In genomic region chr5:113393766-113394165, GRCm38 (mm10) we compare ENCODE assay signal across 27 mouse cellular contexts. TPM values are rescaled to one million over a fixed set of nuclear protein-coding genes. Genes with fewer than 3 reads are reported as not detected.
DNase-seq lines count a peak whose midpoint lies in the region; ATAC-seq lines count a peak whose summit lies in the region.
"Had no signal": no experiment of that assay in that cellular context is flagged by ENCODE, and none has a peak within 500 bp of the region (broad histone marks: within the 10 kb centered on the region; RNA-seq: fewer than 3 reads in every experiment).

No protein-coding gene starts in this region.

- WGBS in heart, embryonic 10.5 days, result 55% methylated on average over 8 of the region's 8 CpGs
- WGBS in midbrain, embryonic 16.5 days, result 59% methylated on average over 8 of the region's 8 CpGs

- H3K4me3 ChIP-seq in heart, embryonic 10.5 days, result no peak overlapping the region
- H3K4me3 ChIP-seq in midbrain, embryonic 16.5 days (ENCODE audit: low read depth, low read length), result no peak overlapping the region
- H3K4me3 ChIP-seq: embryonic facial prominence, embryonic 13.5 days; forebrain, embryonic 13.5 days; hindbrain, embryonic 13.5 days had no signal

- H3K36me3 ChIP-seq in heart, embryonic 10.5 days, result no peaks in the 10 kb centered on the region
- no peaks in the 10 kb centered on the region for H3K36me3 ChIP-seq in midbrain, embryonic 16.5 days (ENCODE audit: control insufficient read depth, insufficient read depth, low read length)
- H3K36me3 ChIP-seq: embryonic facial prominence, embryonic 13.5 days; hindbrain, embryonic 13.5 days had no signal

- peaks cover 7% of the 10 kb centered on the region; the same call in 1 of the 2 replicates for H3K27me3 ChIP-seq in heart, embryonic 10.5 days (ENCODE audit: insufficient read depth, poor library complexity, severe bottlenecking)
- no peaks in the 10 kb centered on the region for H3K27me3 ChIP-seq in midbrain, embryonic 16.5 days (ENCODE audit: control insufficient read depth, insufficient read depth, low read depth, low read length)
- H3K27me3 ChIP-seq: forebrain, embryonic 13.5 days; hindbrain, embryonic 13.5 days had no signal

- no peak for DNase-seq in frontal cortex, postnatal 14 days (ENCODE audit: low spot score in 2 of 2)
- DNase-seq in left cerebral cortex, adult 11 months (ENCODE audit: low spot score), result peak; percentile 30
- no peak for DNase-seq in left cerebral cortex, adult 18-20 months (ENCODE audit: low spot score in 2 of 2)
- DNase-seq in brain, adult 2 months (ENCODE audit: low read depth, low spot score), result peak; percentile 78
- peak; percentile 74 for DNase-seq in telencephalon, adult 2 months (ENCODE audit: low read depth, low spot score)
- no peak for DNase-seq in heart, embryonic 10.5 days (ENCODE audit: low spot score)
- DNase-seq: adrenal gland, postnatal 10 days; B cell, adult 2 months; cerebellum, adult 11-12 months; cerebellum, adult 9-10 months; cerebellum, postnatal 25 days; forebrain, postnatal 0 days; gastrocnemius, postnatal 36 days; heart, adult 11 months; heart, postnatal 10 days had no signal

- no peak overlapping the region for H3K9ac ChIP-seq in midbrain, embryonic 16.5 days (ENCODE audit: low read depth, low read length)
- H3K9ac ChIP-seq: embryonic facial prominence, embryonic 13.5 days; forebrain, embryonic 13.5 days; forebrain, postnatal 0 days; hindbrain, embryonic 13.5 days had no signal

- H3K9me3 ChIP-seq in heart, embryonic 10.5 days, result no peaks in the 10 kb centered on the region
- H3K9me3 ChIP-seq in midbrain, embryonic 16.5 days (replicated peaks; ENCODE audit: control insufficient read depth, low read length, poor library complexity, severe bottlenecking), result no peaks in the 10 kb centered on the region
- H3K9me3 ChIP-seq: embryonic facial prominence, embryonic 13.5 days; forebrain, embryonic 13.5 days; hindbrain, embryonic 13.5 days had no signal

- no peak overlapping the region for H3K4me2 ChIP-seq in midbrain, embryonic 16.5 days (ENCODE audit: low read length)
- H3K4me2 ChIP-seq: embryonic facial prominence, embryonic 13.5 days; forebrain, embryonic 13.5 days; hindbrain, embryonic 13.5 days had no signal

- no peak overlapping the region for H3K27ac ChIP-seq in heart, embryonic 10.5 days
- no peak overlapping the region for H3K27ac ChIP-seq in midbrain, embryonic 16.5 days (ENCODE audit: low read length)
- H3K27ac ChIP-seq: embryonic facial prominence, embryonic 13.5 days; forebrain, embryonic 13.5 days; hindbrain, embryonic 13.5 days; hindbrain, postnatal 0 days had no signal

- ATAC-seq in frontal cortex, adult (ENCODE audit: low TSS enrichment), result peak; percentile 77
- ATAC-seq in midbrain, embryonic 16.5 days, result no peak
- ATAC-seq: CD4-positive, CD25-positive, alpha-beta regulatory T cell, adult 4 months; forebrain, embryonic 13.5 days; forebrain, postnatal 0 days; hindbrain, postnatal 0 days; Patski had no signal

- H3K4me1 ChIP-seq in heart, embryonic 10.5 days, result no peaks in the 10 kb centered on the region
- H3K4me1 ChIP-seq in midbrain, embryonic 16.5 days (ENCODE audit: control insufficient read depth, insufficient read depth, low read length), result peaks cover 4% of the 10 kb centered on the region; the same call in 1 of the 2 replicates
- H3K4me1 ChIP-seq: embryonic facial prominence, embryonic 13.5 days; forebrain, embryonic 13.5 days had no signal

RNA-seq across cellular contexts. Expression of gene Aym1, which starts 36.7 kb away (rescaled TPM):
- total RNA-seq in left cerebral cortex, adult 18-20 months (2021), result not detected
- polyA plus RNA-seq in heart, embryonic 10.5 days (2016; fragmentation: Nextera tagmentation; extraction: Ambion mirVana), result not detected in 2 replicates
- polyA plus RNA-seq in midbrain, embryonic 16.5 days (2015; fragmentation: Nextera tagmentation; extraction: Ambion mirVana), result not detected in 2 replicates
- total RNA-seq: adrenal gland, postnatal 10 days; adrenal gland, postnatal 4 days; forebrain, postnatal 0 days; gastrocnemius, adult 8-10 months; gastrocnemius, postnatal 36 days; heart, postnatal 10 days; hematopoietic stem cell, adult 5-6 weeks; hindbrain, postnatal 0 days had no signal
- polyA plus RNA-seq: CD4-positive, CD25-positive, alpha-beta regulatory T cell, adult 4 months; embryonic facial prominence, embryonic 13.5 days; forebrain, embryonic 13.5 days; forebrain, postnatal 0 days; heart, embryonic 14.5 days; hindbrain, embryonic 13.5 days; hindbrain, postnatal 0 days; Patski had no signal

Comparison
In these comparisons a context has a peak if more than half of its experiments do, and no peak if none do; other contexts are left out.
1. DNase-seq: peak in left cerebral cortex, adult 11 months (single experiment), brain, adult 2 months (single experiment) and telencephalon, adult 2 months (single experiment); none in frontal cortex, postnatal 14 days (0 of 2), left cerebral cortex, adult 18-20 months (0 of 2) and heart, embryonic 10.5 days (single experiment).